Mouse (Mus musculus) kidney, adult 2 months (tissue): ENCODE data around the gene Dad1. TPM values are rescaled to one million over a fixed set of nuclear protein-coding genes. Genes with fewer than 3 reads are reported as not detected.

Source experiments
- DNase-seq: peaks from one replicate; pipeline ENCODE4 v3.0.0; 2021
- H3K27ac ChIP-seq: fragments of 200-500 bp; 2 replicates; pipeline ENCODE4 v1.5.1; 2012; ENCODE audit warnings: low read depth, low read length, control low read depth, inconsistent platforms; ENCODE audit not compliant: insufficient read depth
- H3K27me3 ChIP-seq: fragments of 200-500 bp; replicated peaks from 2 replicates; pipeline ENCODE4 v1.6.1; 2012; ENCODE audit warnings: mild to moderate bottlenecking, moderate library complexity, low read length, inconsistent platforms; ENCODE audit not compliant: control insufficient read depth, insufficient read depth
- H3K36me3 ChIP-seq: fragments of 200-500 bp; 2 replicates; pipeline ENCODE4 v1.6.1; 2012; ENCODE audit warnings: mild to moderate bottlenecking, moderate library complexity, low read length, inconsistent platforms; ENCODE audit not compliant: control insufficient read depth, insufficient read depth
- H3K4me1 ChIP-seq: fragments of 200-500 bp; 2 replicates; pipeline ENCODE4 v1.6.1; 2011; ENCODE audit warnings: low read length; ENCODE audit not compliant: control insufficient read depth, insufficient read depth
- H3K4me3 ChIP-seq: fragments of 200-500 bp; 2 replicates; pipeline ENCODE4 v1.5.1; 2011; ENCODE audit warnings: mild to moderate bottlenecking, low read depth, low read length, control low read depth; ENCODE audit not compliant: insufficient read depth
- CTCF ChIP-seq: fragments of 200-500 bp; conservative IDR thresholded peaks from 2 replicates; pipeline ENCODE4 v1.5.1; 2011; ENCODE audit warnings: low read depth, mild to moderate bottlenecking, control low read depth, low read length, moderate library complexity, mixed read lengths; ENCODE audit not compliant: insufficient read depth, insufficient read length
- POLR2A ChIP-seq: fragments of 200-500 bp; IDR thresholded peaks from one replicate; pipeline ENCODE4 v1.6.1; 2011; ENCODE audit warnings: low read depth, low read length, control low read depth
- WGBS: fragments of 180-500 bp; shearing (Covaris S2); methylation state at CpG from one replicate; pipeline ENCODE4 v1.1.7; 2018; 5-methylcytosine and 5-hydroxymethylcytosine counted together
- polyA plus RNA-seq: library from polyadenylated mRNA; depleted of rRNA; stranded (reverse); fragments of >200 nt; gene quantifications from 2 replicates; pipeline ENCODE4 v1.2.3, GENCODE M21; 2012

The Dad1 gene
- polyA plus RNA-seq, 1 experiment = 775 TPM

GRCm38 (mm10) chr14:54250122-54250521 is 3.8 kb downstream of the Dad1 start:
- Histone ChIP-seq H3K27ac (no peak overlapping the region), H3K4me1 (peaks cover 19% of the 10 kb centered on the region), H3K36me3 (no peaks in the 10 kb centered on the region; the same call in 1 of the 2 replicates), H3K4me3 (no peak overlapping the region), H3K27me3 (no peaks in the 10 kb centered on the region)
- 50% methylated on average over 4 of the region's 4 CpGs for WGBS
- DNase-seq = no peak
- TF ChIP-seq POLR2A (no peak), CTCF (no peak)

DNA sequence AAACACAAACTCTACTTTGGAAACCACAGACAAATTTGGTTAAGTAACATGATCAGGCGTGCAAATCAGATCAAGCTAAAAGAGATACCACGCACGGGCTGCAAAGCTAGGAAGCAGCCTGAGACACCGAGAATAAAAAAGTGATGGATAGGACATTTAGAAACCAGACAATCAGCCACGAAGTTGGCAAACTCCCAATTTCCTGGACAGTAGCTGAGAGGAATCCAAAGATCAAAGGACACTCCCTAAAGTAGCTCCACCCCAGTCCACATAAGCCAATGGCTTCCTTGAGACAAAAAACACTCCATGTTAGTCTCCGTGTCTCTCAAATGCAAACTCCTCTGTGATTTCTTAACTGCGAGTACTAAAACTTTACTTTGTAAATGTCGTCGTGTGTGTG is 4.6 kb downstream of the Dad1 start:
- peak; percentile 91 for DNase-seq
- no peaks in the 10 kb centered on the region for H3K27me3 ChIP-seq
- peaks cover 16% of the 10 kb centered on the region for H3K4me1 ChIP-seq
- 0 out of 2 replicates have a peak overlapping the region, but pooled peaks have one; percentile 20 for H3K4me3 ChIP-seq
- 25% methylated on average over 9 of the region's 9 CpGs for WGBS
- no peaks in the 10 kb centered on the region; the same call in 1 of the 2 replicates for H3K36me3 ChIP-seq
- H3K27ac ChIP-seq = no peak overlapping the region
- TF ChIP-seq CTCF (no peak), POLR2A (no peak)

DNA sequence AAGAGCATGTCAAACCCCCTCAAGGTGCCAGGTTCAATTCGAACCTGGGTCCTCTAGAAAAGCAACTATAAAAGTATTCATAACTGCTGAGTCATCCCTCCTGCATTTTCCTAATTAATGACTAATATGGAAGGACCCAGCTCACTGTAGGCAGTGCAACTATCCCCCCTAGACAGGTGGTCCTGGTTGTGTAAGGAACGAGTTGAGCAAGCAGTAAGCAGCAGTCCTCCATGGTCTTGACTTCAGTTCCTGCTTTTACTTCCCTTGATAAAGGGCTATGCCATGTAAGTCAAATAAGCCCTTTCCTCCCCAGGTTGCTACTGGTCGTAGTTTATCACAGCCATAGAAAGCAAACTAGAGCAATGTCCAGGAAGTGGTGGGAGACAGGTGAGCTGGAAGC is 7.7 kb downstream of the Dad1 start:
- Histone ChIP-seq H3K4me1 (peaks cover 12% of the 10 kb centered on the region), H3K4me3 (no peak overlapping the region)

DNA sequence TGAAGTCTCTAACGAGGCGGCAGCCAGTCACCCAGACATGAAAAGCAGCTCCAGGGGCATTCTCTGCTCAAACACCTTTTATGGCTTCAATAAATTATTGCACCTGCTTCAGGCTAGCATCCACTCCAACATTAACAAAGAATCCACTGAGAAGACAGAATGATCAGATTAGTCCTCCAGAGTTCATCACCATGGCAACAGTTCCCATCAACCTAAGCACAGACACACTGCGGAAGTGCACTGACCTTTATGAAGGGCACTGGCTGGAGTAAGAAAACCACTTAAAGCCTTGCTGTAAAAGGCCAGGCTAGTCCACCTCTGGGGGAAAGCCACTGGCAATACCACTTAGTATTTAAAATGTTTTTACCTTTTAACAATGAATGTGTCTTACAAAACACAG is 9.7 kb downstream of the Dad1 start:
- WGBS = 33% methylated on average over 3 of the region's 3 CpGs
- peaks cover 4% of the 10 kb centered on the region for H3K36me3 ChIP-seq
- TF ChIP-seq CTCF = no peak
- no peak for TF ChIP-seq POLR2A

More for the DNA sequence above, 7.7 kb downstream of the Dad1 start:
- peaks cover 4% of the 10 kb centered on the region for H3K36me3 ChIP-seq
- 93% methylated on average over 3 of the region's 3 CpGs for WGBS
- TF ChIP-seq CTCF (no peak), POLR2A (no peak)
- H3K27me3 ChIP-seq = no peaks in the 10 kb centered on the region
- no peak overlapping the region for H3K27ac ChIP-seq
- no peak for DNase-seq

DNA sequence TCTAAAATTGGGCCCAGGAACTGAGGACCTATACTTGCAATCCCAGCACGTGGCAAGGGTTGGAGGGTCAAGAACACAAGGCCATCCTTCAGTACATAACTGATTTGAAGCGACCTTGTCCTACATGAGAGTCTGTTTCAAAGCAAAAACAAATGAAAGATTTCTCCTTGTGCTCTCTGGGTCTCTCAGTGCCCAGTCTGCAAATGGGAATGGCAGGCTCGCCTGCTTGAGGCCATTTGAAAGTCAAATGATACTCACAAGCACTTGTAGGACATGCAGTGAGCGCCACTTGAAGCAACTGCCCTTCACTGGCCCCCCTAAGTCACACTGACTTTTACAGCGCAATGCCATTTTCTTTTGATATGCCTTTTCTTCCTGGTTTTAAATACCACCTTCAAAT is 13.4 kb downstream of the Dad1 start:
- WGBS = 79% methylated on average over 5 of the region's 5 CpGs
- no peak overlapping the region for H3K27ac ChIP-seq
- H3K4me3 ChIP-seq = no peak overlapping the region
- TF ChIP-seq CTCF = no peak
- no peak for TF ChIP-seq POLR2A
- DNase-seq = no peak
- no peaks in the 10 kb centered on the region; the same call in 1 of the 2 replicates for H3K4me1 ChIP-seq
- H3K36me3 ChIP-seq = peaks cover 4% of the 10 kb centered on the region
- H3K27me3 ChIP-seq = no peaks in the 10 kb centered on the region

More for the DNA sequence above, 9.7 kb downstream of the Dad1 start:
- peak; percentile 44 for DNase-seq
- Histone ChIP-seq H3K27me3 (no peaks in the 10 kb centered on the region), H3K4me1 (peaks cover 6% of the 10 kb centered on the region; the same call in 1 of the 2 replicates), H3K4me3 (no peak overlapping the region), H3K27ac (no peak overlapping the region)

GRCm38 (mm10) chr14:54239002-54239736 is 14.7 kb downstream of the Dad1 start:
- no peaks in the 10 kb centered on the region for H3K27me3 ChIP-seq
- no peak overlapping the region for H3K27ac ChIP-seq
- no peak overlapping the region for H3K4me3 ChIP-seq
- DNase-seq = peak; percentile 87
- no peaks in the 10 kb centered on the region; the same call in 1 of the 2 replicates for H3K4me1 ChIP-seq
- peaks cover 4% of the 10 kb centered on the region for H3K36me3 ChIP-seq
- TF ChIP-seq CTCF = peak; percentile 95
- TF ChIP-seq POLR2A = no peak
- 11% methylated on average over 7 of the region's 7 CpGs for WGBS

- WGBS = 84% methylated on average over 5 of the region's 5 CpGs
- peaks cover 7% of the 10 kb centered on the region; the same call in 1 of the 2 replicates for H3K4me1 ChIP-seq
- H3K36me3 ChIP-seq = peaks cover 2% of the 10 kb centered on the region
- TF ChIP-seq POLR2A = no peak
- no peak for TF ChIP-seq CTCF
- H3K27me3 ChIP-seq = no peaks in the 10 kb centered on the region
- no peak overlapping the region for H3K4me3 ChIP-seq
- no peak overlapping the region for H3K27ac ChIP-seq
- no peak for DNase-seq
Measured at GRCm38 (mm10) chr14:54236881-54237280, 17.0 kb downstream of the Dad1 start.
